Mouse (Mus musculus) intestine, postnatal 0 days (tissue): Measurements from ENCODE around the gene Kazn. TPM values are rescaled to one million over a fixed set of nuclear protein-coding genes. Genes with fewer than 3 reads are reported as not detected.

Source experiments
- ATAC-seq: fragments of 200-750 bp; cut with Nextera tagmentation; 2 replicates; pipeline ENCODE4 v1.8.0; 2017; ENCODE audit warnings: mild to moderate bottlenecking, moderate TSS enrichment, moderate library complexity
- H3K27ac ChIP-seq: fragments of 300-500 bp; sonication (generic); 2 replicates; pipeline ENCODE4 v1.5.1; 2014; ENCODE audit warnings: mild to moderate bottlenecking, low read depth, low read length, moderate library complexity
- H3K27me3 ChIP-seq: fragments of 300-500 bp; sonication (generic); replicated peaks from 2 replicates; pipeline ENCODE4 v1.6.1; 2014; ENCODE audit warnings: low read length, mixed read lengths; ENCODE audit not compliant: control insufficient read depth, insufficient read depth
- H3K36me3 ChIP-seq: fragments of 300-500 bp; sonication (generic); 2 replicates; pipeline ENCODE4 v1.6.1; 2014; ENCODE audit warnings: mild to moderate bottlenecking, moderate library complexity; ENCODE audit not compliant: control insufficient read depth, insufficient read depth
- H3K4me1 ChIP-seq: fragments of 300-500 bp; sonication (generic); replicated peaks from 2 replicates; pipeline ENCODE4 v1.6.1; 2014; ENCODE audit warnings: antibody characterized with exemption, low read length, mixed read lengths; ENCODE audit not compliant: control insufficient read depth, insufficient read depth
- H3K4me2 ChIP-seq: fragments of 300-500 bp; sonication (generic); replicated peaks from 2 replicates; pipeline ENCODE4 v1.6.1; 2014; ENCODE audit warnings: low read depth, mild to moderate bottlenecking, moderate library complexity
- H3K4me3 ChIP-seq: fragments of 300-500 bp; sonication (generic); 2 replicates; pipeline ENCODE4 v1.5.1; 2014; ENCODE audit warnings: low read depth, low read length
- H3K9ac ChIP-seq: fragments of 300-500 bp; sonication (generic); 2 replicates; pipeline ENCODE4 v1.6.1; 2014; ENCODE audit warnings: mild to moderate bottlenecking, low read depth, low read length
- H3K9me3 ChIP-seq: fragments of 300-500 bp; sonication (generic); 2 replicates; pipeline ENCODE4 v1.6.1; 2016; ENCODE audit warnings: mixed run types; ENCODE audit not compliant: control insufficient read depth
- CTCF ChIP-seq: sonication (generic); IDR thresholded peaks from 2 replicates; pipeline ENCODE4 v1.5.1; 2016; ENCODE audit warnings: low read depth, mild to moderate bottlenecking, control low read depth, antibody characterized with exemption, moderate library complexity
- WGBS: fragments of 180-500 bp; shearing (Covaris S2); extraction: QIAGEN DNeasy Blood & Tissue Kit; methylation state at CpG from one replicate; pipeline ENCODE4 v1.1.7; 2014; 5-methylcytosine and 5-hydroxymethylcytosine counted together
- polyA plus RNA-seq: library from polyadenylated mRNA; unstranded; fragments of >200 nt; fragmentation: Nextera tagmentation; extraction: Ambion mirVana; gene quantifications from 2 replicates; pipeline ENCODE4 v1.2.1, GENCODE M21; 2015

Gene Kazn
- polyA plus RNA-seq, 1 experiment from 2014 or later: 17.5 TPM

DNA sequence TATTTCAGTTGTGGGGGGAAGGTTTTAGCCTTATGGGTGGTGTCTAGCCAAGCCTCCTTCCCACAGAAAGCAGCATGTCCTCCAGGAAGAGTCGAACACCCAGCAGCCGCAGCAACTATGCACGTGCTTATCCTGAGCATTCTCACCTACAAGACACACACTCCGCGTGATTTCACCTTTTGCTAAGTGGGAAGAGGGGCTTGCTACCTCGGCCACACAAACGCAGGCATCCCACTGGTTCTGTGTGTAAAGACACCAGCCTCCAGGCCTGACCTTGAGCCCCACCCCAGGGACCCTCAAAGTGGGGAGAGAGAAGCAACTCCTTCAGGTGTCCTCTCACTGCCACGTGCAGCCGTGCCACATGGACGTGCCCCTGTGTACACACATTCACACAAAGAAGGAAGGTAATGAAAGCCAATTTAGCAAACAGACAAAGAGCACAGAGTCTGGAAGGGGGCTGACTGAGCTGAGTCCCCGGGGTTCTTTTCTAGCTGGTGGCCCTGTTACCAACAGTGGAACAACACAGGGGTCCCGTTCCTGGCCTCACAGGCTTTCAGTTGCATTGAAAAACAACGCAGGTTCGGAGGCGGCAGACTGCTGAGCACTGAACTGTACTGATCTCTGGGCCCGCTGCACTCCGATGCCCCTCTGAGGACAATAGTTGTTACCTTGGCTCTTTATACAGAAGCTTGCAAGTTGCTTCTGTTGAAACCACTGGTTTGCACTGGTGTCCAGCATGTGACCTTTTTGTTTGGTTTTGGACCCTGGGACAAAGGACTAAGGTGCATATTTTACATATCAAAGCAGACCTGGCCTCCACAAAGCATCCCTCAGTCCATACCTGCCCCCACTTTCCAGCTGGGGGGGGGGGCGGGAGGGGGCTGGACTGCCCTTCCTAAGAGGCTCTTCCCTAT, 170.0 kb downstream of the Kazn start:
- no peaks in the 10 kb centered on the region for H3K27me3 ChIP-seq
- TF ChIP-seq CTCF: no peak
- H3K9ac ChIP-seq: no peak overlapping the region
- peaks cover 4% of the 10 kb centered on the region for H3K36me3 ChIP-seq
- no peak overlapping the region for H3K27ac ChIP-seq
- no peak for ATAC-seq
- H3K4me1 ChIP-seq: peaks cover 18% of the 10 kb centered on the region; the same call in 1 of the 2 replicates
- H3K4me3 ChIP-seq: no peak overlapping the region
- no peaks in the 10 kb centered on the region for H3K9me3 ChIP-seq
- no peak overlapping the region for H3K4me2 ChIP-seq
- WGBS: 52% methylated on average over 18 of the region's 18 CpGs

DNA sequence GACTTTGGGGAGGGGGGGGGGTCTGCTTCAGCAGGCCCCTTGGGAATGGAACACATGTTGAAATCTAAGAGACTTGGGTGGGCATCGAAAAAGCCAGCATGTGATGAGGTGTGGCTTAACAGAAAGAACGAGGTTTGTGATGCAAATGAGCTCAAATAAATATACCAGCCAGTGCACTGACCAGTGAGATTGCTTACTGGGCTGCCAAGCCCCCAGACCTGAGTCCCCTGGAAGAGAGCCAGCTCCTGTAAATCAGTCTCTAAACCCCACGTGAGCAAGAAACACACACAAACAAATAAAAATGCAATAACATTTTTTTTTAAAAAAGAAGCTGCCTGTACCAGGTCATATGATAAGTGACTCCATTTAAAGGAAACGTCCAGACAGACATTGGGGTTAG, 172.6 kb downstream of the Kazn start:
- H3K4me2 ChIP-seq: no peak overlapping the region
- peaks cover 21% of the 10 kb centered on the region; the same call in 1 of the 2 replicates for H3K4me1 ChIP-seq

DNA sequence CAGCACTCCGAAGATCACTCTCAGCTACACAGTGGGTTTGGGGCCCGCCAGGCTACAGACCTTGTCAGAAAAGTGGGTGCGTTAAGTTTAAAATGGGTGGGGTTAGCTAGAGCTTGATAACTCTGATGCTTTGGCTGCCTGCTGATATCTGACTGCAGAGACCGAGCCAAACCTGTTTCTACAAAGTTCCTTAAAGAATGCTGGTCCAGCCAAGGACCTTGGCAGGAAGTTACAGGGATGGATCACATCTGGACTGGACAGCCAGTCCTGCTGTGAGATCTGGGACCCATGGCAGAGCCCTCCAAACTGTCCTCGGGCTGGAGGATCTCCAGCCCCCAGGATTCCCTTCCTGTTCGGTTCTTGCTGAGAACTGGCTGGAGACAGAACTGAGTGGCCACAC, 173.4 kb downstream of the Kazn start:
- no peak overlapping the region for H3K4me3 ChIP-seq
- H3K4me1 ChIP-seq: peaks cover 20% of the 10 kb centered on the region; the same call in 1 of the 2 replicates
- H3K9me3 ChIP-seq: no peaks in the 10 kb centered on the region
- no peak overlapping the region for H3K9ac ChIP-seq
- TF ChIP-seq CTCF: no peak
- WGBS: 28% methylated on average over 6 of the region's 6 CpGs
- no peaks in the 10 kb centered on the region for H3K27me3 ChIP-seq
- peak; percentile 8 for ATAC-seq
- H3K27ac ChIP-seq: peak overlapping the region; percentile 57; the same call in 1 of the 2 replicates
- H3K36me3 ChIP-seq: peaks cover 4% of the 10 kb centered on the region
- peak overlapping the region; percentile 30 for H3K4me2 ChIP-seq

More for the DNA sequence above, 172.6 kb downstream of the Kazn start:
- Histone ChIP-seq H3K27me3 (no peaks in the 10 kb centered on the region), H3K9me3 (no peaks in the 10 kb centered on the region), H3K27ac (no peak overlapping the region), H3K9ac (no peak overlapping the region), H3K4me3 (no peak overlapping the region), H3K36me3 (peaks cover 4% of the 10 kb centered on the region)
- no peak for TF ChIP-seq CTCF
- WGBS: 52% methylated on average over 4 of the region's 4 CpGs
- no peak for ATAC-seq

DNA sequence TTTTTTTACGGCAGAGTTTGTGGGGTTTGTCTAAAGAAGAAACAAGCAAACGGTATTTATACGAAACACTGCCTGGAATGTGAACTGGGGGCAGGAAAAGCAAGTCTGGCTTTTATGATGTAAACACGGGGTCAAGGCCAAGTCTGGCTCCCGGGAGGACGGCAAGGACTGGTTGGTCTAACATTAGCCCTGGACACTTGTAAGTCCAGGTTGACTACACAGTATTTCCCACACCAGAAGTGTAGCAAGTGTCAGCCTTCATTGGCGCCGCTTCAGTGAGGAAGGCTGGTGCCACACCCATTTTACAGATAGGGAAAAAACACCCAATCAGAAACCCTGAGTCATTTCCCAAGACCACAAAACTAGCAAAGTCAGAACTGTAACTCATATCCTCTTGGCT, 173.9 kb downstream of the Kazn start:
- Histone ChIP-seq H3K9me3 (no peaks in the 10 kb centered on the region), H3K4me2 (0 out of 2 replicates have a peak overlapping the region, but pooled peaks have one; percentile 30), H3K27me3 (no peaks in the 10 kb centered on the region), H3K36me3 (peaks cover 7% of the 10 kb centered on the region), H3K27ac (peak overlapping the region; percentile 57; the same call in 1 of the 2 replicates), H3K4me3 (no peak overlapping the region), H3K4me1 (peaks cover 18% of the 10 kb centered on the region; the same call in 1 of the 2 replicates), H3K9ac (no peak overlapping the region)
- no peak for TF ChIP-seq CTCF
- ATAC-seq: no peak; the same call in 1 of the 2 replicates
- 22% methylated on average over 8 of the region's 8 CpGs for WGBS

DNA sequence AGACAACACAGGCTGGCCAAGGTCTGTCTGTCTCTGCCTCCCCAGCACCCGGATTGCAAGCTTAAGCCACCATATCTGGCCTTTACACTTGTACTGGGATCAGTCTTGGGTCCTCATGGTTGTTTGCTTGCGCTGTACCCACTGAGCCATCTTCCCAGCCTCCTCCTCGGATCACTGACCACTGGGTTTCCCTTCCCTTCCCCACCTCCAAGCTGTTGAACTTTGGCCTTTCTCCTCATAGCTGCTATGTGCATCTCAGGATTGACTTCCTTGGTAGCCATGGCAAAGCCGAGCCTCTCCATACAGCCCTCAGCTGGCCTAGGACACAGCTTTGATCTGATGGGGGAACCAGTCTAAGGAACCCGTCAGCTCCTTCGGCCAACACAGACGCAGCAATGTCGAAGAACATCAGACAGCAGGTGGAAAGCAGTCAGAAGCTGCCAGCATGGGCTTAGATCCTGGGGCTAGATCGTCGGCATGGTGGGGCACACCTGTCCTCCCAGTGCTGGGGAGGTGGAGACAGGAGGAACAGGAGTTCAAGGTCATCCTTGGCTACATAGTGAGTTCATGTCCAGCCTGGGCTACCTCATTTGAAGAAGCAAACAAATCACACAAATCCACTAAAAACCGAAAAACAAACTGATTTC, 174.5 kb downstream of the Kazn start:
- Histone ChIP-seq H3K9me3 (no peaks in the 10 kb centered on the region), H3K27me3 (no peaks in the 10 kb centered on the region), H3K4me2 (no peak overlapping the region), H3K27ac (no peak overlapping the region; the same call in 1 of the 2 replicates), H3K36me3 (peaks cover 8% of the 10 kb centered on the region), H3K4me1 (peaks cover 17% of the 10 kb centered on the region; the same call in 1 of the 2 replicates), H3K9ac (no peak overlapping the region), H3K4me3 (no peak overlapping the region)
- ATAC-seq: no peak
- 68% methylated on average over 11 of the region's 11 CpGs for WGBS
- no peak for TF ChIP-seq CTCF

DNA sequence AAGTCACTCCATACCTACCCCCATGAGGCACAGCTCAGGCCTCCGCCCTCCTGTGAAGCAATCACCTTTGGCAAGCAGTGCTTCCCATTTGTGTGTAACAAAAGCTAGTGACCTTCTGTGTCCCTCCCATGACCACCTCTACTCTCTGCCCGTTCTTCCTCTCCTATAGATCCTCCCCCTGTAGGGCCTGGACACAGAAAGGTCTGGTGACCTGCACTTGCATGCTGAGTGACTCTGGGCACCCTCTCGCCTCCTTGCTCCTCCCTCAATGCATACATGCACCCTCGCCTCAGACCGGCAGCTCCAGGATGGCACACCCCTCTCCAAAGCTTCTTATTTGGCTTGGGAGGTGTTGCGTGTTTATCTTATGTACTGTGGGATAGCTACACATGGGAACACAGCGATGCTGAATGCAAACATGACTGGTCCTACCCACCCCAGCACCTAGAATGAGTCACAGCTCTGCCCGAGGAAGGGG, 176.1 kb downstream of the Kazn start:
- Histone ChIP-seq H3K36me3 (peaks cover 8% of the 10 kb centered on the region), H3K27ac (peak overlapping the region; percentile 50), H3K9me3 (no peaks in the 10 kb centered on the region), H3K4me1 (peaks cover 17% of the 10 kb centered on the region; the same call in 1 of the 2 replicates), H3K27me3 (no peaks in the 10 kb centered on the region), H3K4me3 (no peak overlapping the region), H3K9ac (no peak overlapping the region), H3K4me2 (no peak overlapping the region)
- no peak for TF ChIP-seq CTCF
- 51% methylated on average over 8 of the region's 8 CpGs for WGBS
- no peak for ATAC-seq
